Mouse (Mus musculus) megakaryocyte, embryonic 14.5 days (primary cell): Measurements from ENCODE around the gene Map2k5.

ENCODE experiments used
- FLI1 ChIP-seq: IDR thresholded peaks from 2 replicates; pipeline ENCODE4 v1.6.1; 2012; ENCODE audit warnings: low read length, inconsistent platforms, mixed read lengths
- GATA1 ChIP-seq: IDR thresholded peaks from 3 replicates; pipeline ENCODE4 v1.6.1; 2012; ENCODE audit warnings: mixed read lengths, low read length, inconsistent platforms, borderline replicate concordance

GRCm38 (mm10) chr9:63350030-63350429 is 27.7 kb downstream of the Map2k5 start:
- TF ChIP-seq GATA1 = no peak
- no peak for TF ChIP-seq FLI1
